Mouse (Mus musculus) heart, embryonic 11.5 days (tissue): ENCODE results near the gene Emc3. TPM values are rescaled to one million over a fixed set of nuclear protein-coding genes. Genes with fewer than 3 reads are reported as not detected.

Experiments used
- ATAC-seq: fragments of 200-750 bp; cut with Nextera tagmentation; replicated peaks from 2 replicates; pipeline ENCODE4 v1.8.0; 2017; ENCODE audit warnings: moderate library complexity; ENCODE audit not compliant: insufficient number of reproducible peaks, low FRiP score, low TSS enrichment
- H3K27ac ChIP-seq: fragments of 300-500 bp; sonication (generic); 2 replicates; pipeline ENCODE4 v1.5.1; 2014; ENCODE audit warnings: mild to moderate bottlenecking, low read depth, low read length
- H3K27me3 ChIP-seq: fragments of 300-500 bp; sonication (generic); 2 replicates; pipeline ENCODE4 v1.6.1; 2014; ENCODE audit warnings: mild to moderate bottlenecking, low read length, mixed read lengths; ENCODE audit not compliant: control insufficient read depth, insufficient read depth
- H3K36me3 ChIP-seq: fragments of 300-500 bp; sonication (generic); 2 replicates; pipeline ENCODE4 v1.6.1; 2014; ENCODE audit warnings: mild to moderate bottlenecking, low read length, moderate library complexity, mixed read lengths; ENCODE audit not compliant: control insufficient read depth, insufficient read depth
- H3K4me1 ChIP-seq: fragments of 300-500 bp; sonication (generic); 2 replicates; pipeline ENCODE4 v1.6.1; 2014; ENCODE audit warnings: low read length; ENCODE audit not compliant: control insufficient read depth, insufficient read depth
- H3K4me2 ChIP-seq: fragments of 300-500 bp; sonication (generic); 2 replicates; pipeline ENCODE4 v1.6.1; 2014; ENCODE audit warnings: mild to moderate bottlenecking, moderate library complexity
- H3K4me3 ChIP-seq: fragments of 300-500 bp; sonication (generic); 2 replicates; pipeline ENCODE4 v1.5.1; 2014; ENCODE audit warnings: low read depth, low read length
- H3K9ac ChIP-seq: fragments of 300-500 bp; sonication (generic); 2 replicates; pipeline ENCODE4 v1.6.1; 2014; ENCODE audit warnings: mild to moderate bottlenecking, low read depth, low read length, moderate library complexity
- H3K9me3 ChIP-seq: fragments of 300-500 bp; sonication (generic); replicated peaks from 2 replicates; pipeline ENCODE4 v1.6.1; 2016; ENCODE audit warnings: low read length; ENCODE audit not compliant: control insufficient read depth
- WGBS: fragments of 180-500 bp; shearing (Covaris S2); extraction: QIAGEN DNeasy Blood & Tissue Kit; methylation state at CpG from one replicate; pipeline ENCODE4 v1.1.7; 2014; ENCODE audit not compliant: insufficient replicate concordance; 5-methylcytosine and 5-hydroxymethylcytosine counted together
- polyA plus RNA-seq: library from polyadenylated mRNA; unstranded; fragments of >200 nt; fragmentation: Nextera tagmentation; extraction: Ambion mirVana; gene quantifications from 2 replicates; pipeline ENCODE4 v1.2.1, GENCODE M21; 2014

Gene Emc3
- polyA plus RNA-seq, 1 experiment from 2014 or later, result 79.5 TPM

DNA sequence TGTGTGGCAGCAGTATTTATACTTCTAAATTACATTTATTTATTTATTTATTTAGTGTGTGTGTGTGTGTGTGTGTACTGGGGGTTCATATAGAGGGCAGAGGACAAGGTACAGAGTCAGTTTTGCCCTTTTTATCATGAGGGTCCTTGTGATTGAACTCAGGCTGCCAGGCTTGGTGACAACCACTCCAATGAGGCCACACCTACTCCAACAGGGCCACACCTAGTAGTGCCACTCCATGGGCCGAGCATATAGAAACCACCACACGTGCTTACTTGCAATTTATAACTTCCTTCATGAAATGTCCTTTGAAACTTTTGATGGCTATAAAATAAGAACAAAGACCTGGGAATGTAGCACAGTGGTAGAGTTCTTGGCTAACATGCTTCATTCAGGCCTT is 58.2 kb downstream of the Emc3 start:
- peaks cover 17% of the 10 kb centered on the region for H3K4me1 ChIP-seq
- no peak for ATAC-seq
- no peak overlapping the region for H3K4me2 ChIP-seq
- WGBS, result 89% methylated on average over 2 of the region's 2 CpGs
- peaks cover 27% of the 10 kb centered on the region for H3K27me3 ChIP-seq
- no peaks in the 10 kb centered on the region for H3K9me3 ChIP-seq
- H3K4me3 ChIP-seq, result no peak overlapping the region
- no peak overlapping the region for H3K9ac ChIP-seq
- no peak overlapping the region for H3K27ac ChIP-seq
- H3K36me3 ChIP-seq, result no peaks in the 10 kb centered on the region

DNA sequence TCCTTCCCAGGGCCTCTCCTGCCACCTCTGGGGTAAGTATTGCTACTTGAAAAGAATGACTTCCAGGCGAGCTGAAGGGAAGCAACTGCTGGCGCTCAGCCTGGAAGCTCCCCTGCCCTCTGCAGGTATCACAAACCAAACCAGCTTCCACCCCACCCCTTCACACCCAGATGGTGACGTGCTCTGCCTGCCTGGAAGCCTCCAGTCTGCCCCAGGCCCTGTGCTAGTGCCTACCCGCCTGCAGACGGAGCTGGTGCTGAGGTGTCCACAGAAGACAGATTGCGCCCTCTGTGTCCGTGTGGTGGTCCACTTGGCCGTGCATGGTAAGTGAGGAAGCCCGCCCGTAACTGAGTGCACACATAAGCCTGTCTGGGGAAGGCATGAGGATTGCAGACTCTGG is 59.4 kb downstream of the Emc3 start:
- Histone ChIP-seq H3K4me1 (peaks cover 17% of the 10 kb centered on the region), H3K27ac (no peak overlapping the region), H3K9ac (no peak overlapping the region), H3K4me2 (no peak overlapping the region), H3K27me3 (peaks cover 27% of the 10 kb centered on the region), H3K9me3 (no peaks in the 10 kb centered on the region), H3K4me3 (no peak overlapping the region), H3K36me3 (no peaks in the 10 kb centered on the region)
- WGBS, result 59% methylated on average over 10 of the region's 10 CpGs
- no peak for ATAC-seq

DNA sequence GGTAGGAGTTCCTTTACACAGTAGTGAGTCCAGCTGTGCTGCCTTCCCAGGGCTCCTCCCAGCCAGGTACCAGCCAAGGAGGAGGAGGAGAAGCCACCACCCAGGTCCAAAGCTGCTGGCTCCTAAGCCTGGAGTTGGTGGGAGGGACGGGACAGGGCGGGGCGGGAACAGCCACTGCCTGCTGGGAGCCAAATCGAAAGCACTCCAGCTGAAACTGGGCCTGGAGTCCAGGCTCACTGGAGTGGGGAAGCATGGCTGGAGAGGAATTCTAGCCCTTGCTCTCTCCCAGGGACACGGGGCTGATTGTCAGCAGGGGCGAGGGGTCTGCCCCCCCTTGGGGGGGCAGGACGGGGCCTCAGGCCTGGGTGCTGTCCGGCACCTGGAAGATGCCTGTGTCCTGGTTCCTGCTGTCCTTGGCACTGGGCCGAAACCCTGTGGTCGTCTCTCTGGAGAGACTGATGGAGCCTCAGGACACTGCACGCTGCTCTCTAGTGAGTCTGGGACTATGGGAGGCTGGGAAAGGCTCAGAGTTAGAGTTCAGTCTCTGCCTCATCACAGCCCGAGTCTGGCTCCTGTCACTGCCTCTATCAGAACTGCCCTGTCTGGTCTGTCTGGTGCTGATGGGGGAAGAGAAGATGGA is 60.0 kb downstream of the Emc3 start, which contains the start of gene Il17rc:
Gene Il17rc, plus strand, starts transcription at position 131 of the 640 bp plus-strand sequence.
- Histone ChIP-seq H3K4me3 (peak within 1 kb of the TSS; percentile 26), H3K4me2 (peak within 1 kb of the TSS; percentile 58), H3K36me3 (no peaks in the 10 kb centered on the region), H3K9me3 (no peaks in the 10 kb centered on the region), H3K27me3 (peaks cover 24% of the 10 kb centered on the region), H3K4me1 (peaks cover 17% of the 10 kb centered on the region), H3K9ac (peak within 1 kb of the TSS; percentile 49; the same call in 1 of the 2 replicates), H3K27ac (no peak within 1 kb of the TSS)
- no peak for ATAC-seq
- WGBS, result 20% methylated on average over 12 of the region's 12 CpGs

DNA sequence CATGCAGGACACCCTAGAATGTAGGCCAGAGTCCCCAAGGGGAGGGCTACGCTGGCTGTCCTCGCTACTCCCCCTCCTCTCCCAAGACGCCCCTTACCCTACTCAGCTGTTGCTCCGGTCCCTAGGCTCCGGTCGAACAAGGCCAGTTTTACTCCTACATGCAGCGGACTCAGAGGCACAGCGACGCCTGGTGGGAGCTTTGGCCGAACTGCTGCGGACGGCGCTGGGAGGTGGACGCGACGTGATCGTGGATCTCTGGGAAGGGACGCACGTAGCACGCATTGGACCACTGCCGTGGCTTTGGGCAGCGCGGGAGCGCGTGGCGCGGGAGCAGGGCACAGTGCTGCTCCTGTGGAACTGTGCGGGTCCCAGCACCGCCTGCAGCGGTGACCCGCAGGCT is 62.0 kb downstream of the Emc3 start:
- Histone ChIP-seq H3K4me2 (peak overlapping the region; percentile 80), H3K9ac (peak overlapping the region; percentile 52; the same call in 1 of the 2 replicates), H3K4me1 (peaks cover 17% of the 10 kb centered on the region), H3K4me3 (peak overlapping the region; percentile 34), H3K9me3 (no peaks in the 10 kb centered on the region), H3K27me3 (peaks cover 26% of the 10 kb centered on the region), H3K36me3 (no peaks in the 10 kb centered on the region), H3K27ac (no peak overlapping the region)
- peak; percentile 37; the same call in 1 of the 2 replicates for ATAC-seq
- 2% methylated on average over 31 of the region's 31 CpGs for WGBS

DNA sequence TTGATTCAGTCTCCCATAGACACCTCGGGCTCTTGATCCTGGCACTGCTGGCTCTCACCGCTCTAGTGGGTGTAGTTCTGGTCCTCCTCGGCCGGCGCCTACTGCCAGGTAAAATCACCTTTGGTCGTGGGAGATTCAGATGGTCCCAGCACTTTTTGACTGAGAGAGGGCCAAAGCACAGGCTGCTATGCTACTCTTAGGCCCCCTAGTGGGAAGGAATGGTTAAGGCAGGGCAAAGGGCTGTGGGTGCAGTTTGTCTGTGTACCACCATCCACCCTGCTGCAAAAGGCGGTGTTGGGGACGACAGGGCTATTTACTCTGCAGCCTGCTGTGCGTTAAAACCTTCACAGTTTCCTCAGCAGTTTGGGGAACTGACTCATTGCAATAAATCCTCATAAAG is 62.4 kb downstream of the Emc3 start:
- Histone ChIP-seq H3K4me1 (peaks cover 17% of the 10 kb centered on the region), H3K4me3 (peak overlapping the region; percentile 34), H3K9ac (peak overlapping the region; percentile 52; the same call in 1 of the 2 replicates), H3K27ac (no peak overlapping the region), H3K27me3 (peaks cover 26% of the 10 kb centered on the region), H3K4me2 (peak overlapping the region; percentile 80), H3K36me3 (no peaks in the 10 kb centered on the region), H3K9me3 (no peaks in the 10 kb centered on the region)
- ATAC-seq, result no peak
- WGBS, result 7% methylated on average over 9 of the region's 9 CpGs

DNA sequence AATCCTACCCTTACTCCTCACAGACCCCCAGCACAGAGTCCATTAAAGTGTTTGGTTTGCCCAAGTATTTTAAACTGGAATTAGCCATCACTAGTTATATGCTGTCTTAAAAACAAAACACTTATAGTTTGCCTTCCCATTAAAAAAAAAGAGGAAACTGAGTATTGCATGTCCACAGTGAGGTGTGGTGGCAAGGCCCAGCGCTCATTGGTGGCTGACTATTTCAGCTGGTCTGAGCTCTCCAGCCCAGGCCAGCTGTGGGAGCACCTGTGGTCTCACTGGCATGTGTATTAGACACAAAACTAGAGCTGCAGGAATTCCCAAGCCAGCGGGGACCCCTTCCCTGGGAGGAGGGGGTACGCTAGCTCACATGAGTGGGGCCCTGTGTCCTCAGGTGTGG is 62.9 kb downstream of the Emc3 start:
- Histone ChIP-seq H3K27me3 (peaks cover 29% of the 10 kb centered on the region), H3K27ac (no peak overlapping the region), H3K4me1 (peaks cover 17% of the 10 kb centered on the region), H3K9me3 (no peaks in the 10 kb centered on the region), H3K9ac (no peak overlapping the region), H3K36me3 (no peaks in the 10 kb centered on the region), H3K4me2 (no peak overlapping the region), H3K4me3 (no peak overlapping the region)
- no peak for ATAC-seq
- 67% methylated on average over 3 of the region's 3 CpGs for WGBS

DNA sequence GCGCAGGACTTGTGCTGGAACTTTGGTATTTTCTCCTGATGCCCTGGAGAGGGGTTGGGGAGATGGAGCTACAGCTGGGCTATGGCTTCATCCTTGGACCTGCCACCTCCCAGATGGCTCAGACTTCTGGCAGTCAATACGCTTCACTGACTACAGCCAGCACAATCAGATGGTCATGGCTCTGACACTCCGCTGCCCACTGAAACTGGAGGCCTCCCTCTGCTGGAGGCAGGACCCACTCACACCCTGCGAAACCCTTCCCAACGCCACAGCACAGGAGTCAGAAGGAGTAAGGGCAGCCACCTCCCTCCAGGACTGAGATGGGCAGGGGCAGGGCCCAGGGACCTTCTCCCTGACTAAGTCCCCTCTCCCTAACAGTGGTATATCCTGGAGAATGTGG is 65.8 kb downstream of the Emc3 start:
- Histone ChIP-seq H3K4me3 (no peak overlapping the region), H3K27ac (no peak overlapping the region), H3K27me3 (peaks cover 21% of the 10 kb centered on the region), H3K4me2 (no peak overlapping the region), H3K9ac (no peak overlapping the region), H3K4me1 (peaks cover 6% of the 10 kb centered on the region; the same call in 1 of the 2 replicates), H3K36me3 (no peaks in the 10 kb centered on the region), H3K9me3 (no peaks in the 10 kb centered on the region)
- WGBS, result 43% methylated on average over 5 of the region's 5 CpGs
- no peak for ATAC-seq
